Mouse (Mus musculus) spleen, postnatal 0 days (tissue): ENCODE measurements around the gene 1600014C23Rik. TPM values are rescaled to one million over a fixed set of nuclear protein-coding genes. Genes with fewer than 3 reads are reported as not detected.

Source experiments
- polyA plus RNA-seq: library from polyadenylated mRNA; unstranded; fragments of >200 nt; fragmentation: Nextera tagmentation; extraction: Ambion mirVana; gene quantifications from 2 replicates; pipeline ENCODE4 v1.2.1, GENCODE M21; 2015

1600014C23Rik gene
- polyA plus RNA-seq, result not detected in 2 replicates

GRCm38 (mm10) chr17:45733735-45734301, at the start of gene 1600014C23Rik:
Gene 1600014C23Rik (minus strand): TSS chr17:45733844.

DNA sequence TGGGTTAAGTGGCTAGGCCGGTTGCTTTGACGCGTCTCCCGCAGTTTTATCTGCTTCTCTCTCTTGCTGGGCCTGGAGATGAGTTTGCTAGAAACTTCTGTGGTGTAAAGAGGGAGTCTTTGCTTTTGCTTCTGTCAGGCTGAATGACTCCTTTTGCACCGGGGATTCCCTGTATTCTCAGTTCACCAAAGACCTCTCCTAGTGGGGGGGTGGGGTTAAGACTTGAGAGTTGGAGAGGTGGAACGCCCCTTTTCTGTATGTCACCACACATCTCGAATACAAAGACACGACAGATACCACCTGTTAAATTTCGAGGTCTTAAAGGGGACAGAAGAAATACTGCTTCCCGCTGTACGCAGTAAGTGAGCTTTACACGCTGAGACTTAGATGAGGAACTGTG, 46.9 kb downstream of the 1600014C23Rik start, which contains the start of gene Tmem63b:
Tmem63b (minus strand) TSS at position 190 of the 400 bp plus-strand sequence.

DNA sequence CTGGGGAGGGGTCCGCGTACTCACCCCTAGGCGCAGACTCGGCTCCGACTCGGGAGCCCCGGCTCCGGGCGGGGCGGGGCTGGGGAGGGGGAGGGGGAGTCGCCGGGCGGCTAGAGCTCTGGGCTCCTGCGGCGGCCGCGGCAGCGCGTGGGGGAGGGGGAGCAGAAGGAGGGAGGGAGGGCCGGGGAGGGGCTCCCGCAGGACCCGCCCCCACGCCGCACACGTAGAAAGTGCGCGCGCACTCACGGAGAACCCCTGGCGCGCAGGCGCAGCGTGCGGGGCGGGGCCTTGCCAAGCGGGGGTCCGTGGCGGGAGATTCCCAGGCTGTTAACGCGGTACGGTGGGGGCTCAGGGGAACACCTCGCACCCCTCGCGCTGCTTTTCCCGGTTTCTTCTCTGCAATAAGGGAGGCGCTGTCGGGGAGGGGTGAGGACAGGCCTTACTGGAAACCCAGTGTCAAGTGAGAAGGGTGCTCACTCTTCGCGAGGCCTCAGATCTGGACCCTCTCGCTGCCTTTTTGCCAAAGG, 47.5 kb downstream of the 1600014C23Rik start, which contains the start of gene Mrpl14:
Mrpl14 (plus strand) TSS at position 230 of the 527 bp plus-strand sequence.

Other genes starting within 250 kb of the 1600014C23Rik start
- 4.8 and 5.2 TPM in 2 replicates for gene Aars2, start 227.0 kb downstream of the 1600014C23Rik start, polyA plus RNA-seq
- not detected in 2 replicates for gene Tcte1, start 210.4 kb downstream of the 1600014C23Rik start, polyA plus RNA-seq
- 0.13 TPM in 2 replicates for gene Tmem151b, start 184.2 kb downstream of the 1600014C23Rik start, polyA plus RNA-seq
- 3.7 and 6.2 TPM in 2 replicates for gene Nfkbie, start 178.1 kb downstream of the 1600014C23Rik start, polyA plus RNA-seq
- gene Slc35b2, start 170.0 kb downstream of the 1600014C23Rik start, polyA plus RNA-seq, result 51.8 and 57.2 TPM in 2 replicates
- 776 and 792 TPM in 2 replicates for gene Hsp90ab1, start 160.6 kb downstream of the 1600014C23Rik start, polyA plus RNA-seq
- gene Slc29a1, start 134.2 kb downstream of the 1600014C23Rik start, polyA plus RNA-seq, result 221 and 224 TPM in 2 replicates
- 0.35 TPM in 1 of 2 replicates, not detected in the other for gene Mymx, start 131.7 kb downstream of the 1600014C23Rik start, polyA plus RNA-seq
- 0.05 and 0.15 TPM in 2 replicates for gene Capn11, start 74.5 kb downstream of the 1600014C23Rik start, polyA plus RNA-seq
- 128 and 137 TPM in 2 replicates for gene Mrpl14, start 47.5 kb downstream of the 1600014C23Rik start, polyA plus RNA-seq
- 5.7 and 7.3 TPM in 2 replicates for gene Tmem63b, start 46.9 kb downstream of the 1600014C23Rik start, polyA plus RNA-seq